Mouse (Mus musculus) embryonic facial prominence, embryonic 12.5 days (tissue): ENCODE data around the gene Edem3. TPM values are rescaled to one million over a fixed set of nuclear protein-coding genes. Genes with fewer than 3 reads are reported as not detected.

Source experiments
- ATAC-seq: fragments of 200-750 bp; cut with Nextera tagmentation; 2 replicates; pipeline ENCODE4 v1.8.0; 2017; ENCODE audit not compliant: insufficient number of reproducible peaks, insufficient read depth, low FRiP score, low TSS enrichment
- H3K27ac ChIP-seq: fragments of 300-500 bp; sonication (generic); 2 replicates; pipeline ENCODE4 v1.5.1; 2016; ENCODE audit warnings: mild to moderate bottlenecking
- H3K27me3 ChIP-seq: fragments of 300-500 bp; sonication (generic); 2 replicates; pipeline ENCODE4 v1.6.1; 2016; ENCODE audit warnings: mild to moderate bottlenecking, moderate library complexity
- H3K36me3 ChIP-seq: fragments of 300-500 bp; sonication (generic); 2 replicates; pipeline ENCODE4 v1.6.1; 2016; ENCODE audit warnings: mild to moderate bottlenecking
- H3K4me1 ChIP-seq: fragments of 300-500 bp; sonication (generic); 2 replicates; pipeline ENCODE4 v1.6.1; 2016
- H3K4me2 ChIP-seq: fragments of 300-500 bp; sonication (generic); replicated peaks from 2 replicates; pipeline ENCODE4 v1.6.1; 2016; ENCODE audit warnings: mild to moderate bottlenecking, moderate library complexity
- H3K4me3 ChIP-seq: fragments of 300-500 bp; sonication (generic); 2 replicates; pipeline ENCODE4 v1.5.1; 2016; ENCODE audit warnings: mild to moderate bottlenecking
- H3K9ac ChIP-seq: fragments of 300-500 bp; sonication (generic); 2 replicates; pipeline ENCODE4 v1.6.1; 2016; ENCODE audit warnings: mild to moderate bottlenecking, moderate library complexity
- H3K9me3 ChIP-seq: fragments of 300-500 bp; sonication (generic); 2 replicates; pipeline ENCODE4 v1.6.1; 2016; ENCODE audit warnings: mild to moderate bottlenecking, moderate library complexity
- WGBS: fragments of 180-500 bp; shearing (Covaris S2); methylation state at CpG from one replicate; pipeline ENCODE4 v1.1.7; 2016; 5-methylcytosine and 5-hydroxymethylcytosine counted together
- polyA plus RNA-seq: library from polyadenylated mRNA; unstranded; fragments of >200 nt; fragmentation: Nextera tagmentation; extraction: Ambion mirVana; gene quantifications from 2 replicates; pipeline ENCODE4 v1.2.1, GENCODE M21; 2016

The Edem3 gene
- polyA plus RNA-seq, 1 experiment from 2014 or later: 27.6 TPM

DNA sequence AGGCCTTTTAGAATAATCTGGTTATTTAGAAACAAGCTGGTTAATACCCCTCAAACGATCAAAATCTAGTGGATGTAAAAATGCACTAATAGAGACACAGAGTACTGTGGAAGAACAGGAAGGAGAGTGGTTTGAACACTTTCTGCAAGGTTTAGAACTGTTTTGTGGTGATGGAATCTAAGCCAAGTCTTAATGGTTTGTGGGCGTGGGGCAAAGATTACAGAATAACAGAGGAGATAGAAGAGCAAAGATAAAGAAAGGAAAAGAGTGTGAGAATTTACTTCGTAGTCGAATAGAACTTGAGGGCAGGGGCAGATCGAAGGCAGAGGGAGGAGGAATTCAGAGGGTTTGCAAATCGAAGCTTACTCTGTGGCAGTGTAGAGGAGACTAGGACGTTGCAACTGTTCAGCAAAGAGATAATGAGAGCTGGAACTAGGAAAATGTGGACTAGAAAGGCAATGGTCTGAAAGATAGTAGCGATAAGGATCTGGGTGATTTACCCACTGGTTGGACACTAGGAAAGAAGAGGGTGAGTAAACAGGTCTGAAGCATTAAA is 1.7 kb upstream of the Edem3 start:
- Histone ChIP-seq H3K4me3 (no peak overlapping the region), H3K4me2 (no peak overlapping the region), H3K36me3 (no peaks in the 10 kb centered on the region), H3K27ac (no peak overlapping the region), H3K4me1 (peaks cover 15% of the 10 kb centered on the region), H3K9ac (no peak overlapping the region), H3K27me3 (no peaks in the 10 kb centered on the region), H3K9me3 (no peaks in the 10 kb centered on the region)
- ATAC-seq: no peak
- 80% methylated on average over 8 of the region's 8 CpGs for WGBS

DNA sequence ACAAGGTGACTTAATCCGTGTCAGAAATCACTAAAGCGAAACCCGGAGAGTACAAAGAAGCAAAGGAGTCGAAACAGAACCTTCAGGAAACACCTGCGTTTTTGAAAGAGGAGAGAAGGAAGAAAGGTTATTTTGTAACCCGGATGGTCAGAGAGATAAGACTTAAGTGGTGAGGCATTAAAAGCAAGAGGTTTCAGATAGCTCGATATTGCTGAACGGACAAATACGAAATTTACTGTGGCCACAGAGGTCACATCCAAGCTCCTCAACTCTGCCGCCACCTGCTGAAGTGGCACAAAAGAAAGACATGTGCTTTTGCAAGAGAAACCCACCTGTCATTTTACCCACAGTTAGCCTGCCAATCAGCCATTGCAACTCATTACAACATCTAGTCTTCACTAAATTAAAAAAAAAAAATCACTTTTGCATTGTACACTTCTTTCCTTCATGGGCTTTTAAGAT is 1.1 kb upstream of the Edem3 start:
- Histone ChIP-seq H3K27ac (no peak overlapping the region), H3K27me3 (no peaks in the 10 kb centered on the region), H3K9me3 (no peaks in the 10 kb centered on the region), H3K4me1 (peaks cover 15% of the 10 kb centered on the region), H3K36me3 (no peaks in the 10 kb centered on the region), H3K4me3 (peak overlapping the region; percentile 99; the same call in 1 of the 2 replicates), H3K9ac (no peak overlapping the region), H3K4me2 (peak overlapping the region; percentile 98)
- no peak for ATAC-seq
- WGBS: 69% methylated on average over 10 of the region's 10 CpGs

DNA sequence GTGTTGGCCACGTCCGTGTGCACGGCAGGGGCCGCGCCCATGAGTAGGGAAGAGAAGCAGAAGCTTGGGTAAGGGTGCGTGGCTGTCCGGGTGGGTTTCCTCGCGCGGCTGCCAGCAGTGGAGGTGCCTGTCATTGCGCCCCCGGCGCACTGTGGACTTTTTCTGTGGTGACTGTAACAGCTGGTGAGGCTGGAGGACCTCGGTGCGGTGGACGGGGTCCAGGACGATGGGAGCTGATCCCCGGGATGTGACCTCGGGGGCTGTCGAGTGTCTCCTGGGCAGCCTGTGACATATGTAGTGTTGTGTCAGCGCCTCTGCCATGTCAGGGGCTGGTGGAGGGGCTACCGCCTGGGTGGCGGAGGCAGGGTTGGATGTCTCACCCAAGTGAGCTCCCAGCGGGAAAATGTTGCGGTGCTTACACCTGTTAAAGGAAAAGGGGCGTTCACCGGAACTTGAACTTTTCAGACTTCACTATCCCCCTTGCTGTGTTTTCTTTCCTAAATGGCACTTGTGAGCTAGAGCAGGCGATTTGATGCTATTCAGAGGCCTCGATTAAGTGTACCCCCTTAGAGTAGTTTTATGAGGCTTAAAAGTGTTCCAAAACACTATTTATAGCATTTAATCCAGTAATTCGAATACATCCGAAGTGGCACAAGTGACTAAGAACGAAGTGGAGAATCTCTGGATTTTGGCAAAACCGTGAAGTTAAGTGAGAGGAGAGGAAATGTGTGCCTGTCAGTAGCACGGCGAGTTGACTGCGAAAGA is 671 bp downstream of the Edem3 start:
- WGBS: 7% methylated on average over 36 of the region's 36 CpGs
- H3K27me3 ChIP-seq: no peaks in the 10 kb centered on the region
- H3K4me1 ChIP-seq: peaks cover 15% of the 10 kb centered on the region
- ATAC-seq: peak; percentile 11; the same call in 1 of the 2 replicates
- peak overlapping the region; percentile 98 for H3K4me2 ChIP-seq
- peak overlapping the region; percentile 78 for H3K9ac ChIP-seq
- no peaks in the 10 kb centered on the region for H3K9me3 ChIP-seq
- peak overlapping the region; percentile 99 for H3K4me3 ChIP-seq
- H3K36me3 ChIP-seq: no peaks in the 10 kb centered on the region
- H3K27ac ChIP-seq: peak overlapping the region; percentile 77

DNA sequence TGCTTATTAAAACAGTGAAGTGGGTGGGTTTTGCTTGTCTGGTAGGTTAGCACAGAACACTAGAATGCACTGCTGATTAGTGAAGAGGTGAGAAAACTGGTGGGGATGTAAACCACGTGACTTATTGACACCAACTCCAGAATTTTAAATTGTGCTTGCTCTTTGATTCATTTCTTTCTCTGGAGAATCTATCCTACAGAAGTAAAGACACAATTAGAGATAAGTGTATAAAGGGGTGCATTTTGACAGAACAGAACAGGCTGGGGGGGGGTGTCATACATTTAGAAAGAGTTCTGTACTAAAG is 1.2 kb downstream of the Edem3 start:
- no peaks in the 10 kb centered on the region for H3K9me3 ChIP-seq
- 0 out of 2 replicates have a peak, but pooled peaks cover 3% of the 10 kb centered on the region for H3K36me3 ChIP-seq
- H3K4me3 ChIP-seq: peak overlapping the region; percentile 99
- no peak overlapping the region for H3K27ac ChIP-seq
- peaks cover 15% of the 10 kb centered on the region for H3K4me1 ChIP-seq
- H3K4me2 ChIP-seq: peak overlapping the region; percentile 98
- no peak overlapping the region for H3K9ac ChIP-seq
- WGBS: 35% methylated on average over 1 of the region's 1 CpGs
- H3K27me3 ChIP-seq: no peaks in the 10 kb centered on the region
- no peak for ATAC-seq

DNA sequence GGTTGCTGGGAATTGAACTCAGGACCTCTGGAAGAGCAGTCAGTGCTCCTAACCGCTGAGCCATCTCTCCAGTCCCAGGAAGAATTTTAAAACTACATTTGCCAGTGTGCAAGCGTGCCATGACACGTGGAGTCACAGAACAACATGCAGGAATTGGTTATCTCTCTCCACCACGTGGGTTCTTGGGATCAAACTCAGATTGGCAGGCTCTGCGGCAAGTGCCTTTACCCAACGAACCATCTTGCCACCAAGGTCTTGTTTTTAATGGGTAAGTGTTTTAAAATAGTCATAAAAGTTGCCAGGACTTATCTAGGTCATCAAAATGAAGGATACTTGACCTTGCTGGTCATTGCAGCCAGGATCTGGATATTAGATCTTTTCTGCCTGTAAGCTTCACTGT is 3.1 kb downstream of the Edem3 start:
- no peak for ATAC-seq
- no peak overlapping the region for H3K4me3 ChIP-seq
- no peaks in the 10 kb centered on the region for H3K27me3 ChIP-seq
- H3K4me1 ChIP-seq: peaks cover 20% of the 10 kb centered on the region
- no peak overlapping the region for H3K27ac ChIP-seq
- H3K9me3 ChIP-seq: no peaks in the 10 kb centered on the region
- H3K9ac ChIP-seq: no peak overlapping the region
- WGBS: 91% methylated on average over 6 of the region's 6 CpGs
- 0 out of 2 replicates have a peak, but pooled peaks cover 4% of the 10 kb centered on the region for H3K36me3 ChIP-seq
- H3K4me2 ChIP-seq: no peak overlapping the region

DNA sequence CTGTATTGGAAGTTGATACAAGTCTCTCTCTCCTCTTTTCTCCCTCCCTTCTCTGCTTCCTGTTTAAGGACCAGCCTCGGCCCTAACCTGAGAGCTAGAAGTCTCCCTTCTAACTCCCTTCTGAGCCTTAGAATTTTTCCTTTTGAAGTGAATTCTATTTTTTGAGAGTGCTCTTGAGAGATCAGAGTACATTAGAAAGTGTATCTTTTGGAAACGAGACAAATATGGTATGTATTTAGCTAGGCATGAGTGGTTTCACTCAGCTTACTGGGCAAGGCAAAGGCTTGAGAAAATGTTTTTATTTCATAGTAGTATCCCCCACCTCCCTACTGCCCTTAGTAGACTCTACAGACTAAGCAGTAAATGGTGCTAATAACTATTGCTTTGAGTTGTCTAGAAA is 3.8 kb downstream of the Edem3 start:
- ATAC-seq: no peak
- H3K4me1 ChIP-seq: peaks cover 23% of the 10 kb centered on the region
- WGBS: 33% methylated on average over 2 of the region's 2 CpGs
- peak overlapping the region; percentile 46 for H3K27ac ChIP-seq
- H3K9me3 ChIP-seq: no peaks in the 10 kb centered on the region
- H3K4me2 ChIP-seq: no peak overlapping the region
- H3K27me3 ChIP-seq: no peaks in the 10 kb centered on the region
- H3K9ac ChIP-seq: no peak overlapping the region
- no peak overlapping the region for H3K4me3 ChIP-seq
- H3K36me3 ChIP-seq: 0 out of 2 replicates have a peak, but pooled peaks cover 4% of the 10 kb centered on the region

DNA sequence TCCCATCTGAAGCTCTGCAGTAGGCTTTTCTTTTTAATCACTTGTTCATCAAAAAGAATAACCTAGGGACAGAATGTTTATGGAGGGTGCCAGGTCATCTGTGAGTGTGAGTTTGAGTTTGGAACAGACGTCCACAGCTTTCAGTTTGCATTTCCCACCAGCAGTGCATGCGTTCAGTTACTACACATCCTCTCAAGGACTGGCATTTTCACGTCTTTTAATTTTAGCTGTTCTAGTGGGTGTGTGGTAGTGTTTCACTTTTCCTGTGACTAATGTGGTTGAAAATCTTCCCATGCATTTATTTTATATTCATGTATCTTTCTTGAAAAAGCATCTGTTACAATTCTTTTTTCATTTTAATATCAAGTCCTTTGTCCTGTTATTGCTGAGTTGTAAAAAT is 9.1 kb downstream of the Edem3 start:
- Histone ChIP-seq H3K4me2 (no peak overlapping the region), H3K9ac (no peak overlapping the region), H3K36me3 (0 out of 2 replicates have a peak, but pooled peaks cover 8% of the 10 kb centered on the region), H3K4me1 (peaks cover 8% of the 10 kb centered on the region; the same call in 1 of the 2 replicates), H3K4me3 (no peak overlapping the region), H3K27me3 (no peaks in the 10 kb centered on the region), H3K27ac (no peak overlapping the region), H3K9me3 (no peaks in the 10 kb centered on the region)
- ATAC-seq: no peak
- WGBS: 47% methylated on average over 3 of the region's 3 CpGs

DNA sequence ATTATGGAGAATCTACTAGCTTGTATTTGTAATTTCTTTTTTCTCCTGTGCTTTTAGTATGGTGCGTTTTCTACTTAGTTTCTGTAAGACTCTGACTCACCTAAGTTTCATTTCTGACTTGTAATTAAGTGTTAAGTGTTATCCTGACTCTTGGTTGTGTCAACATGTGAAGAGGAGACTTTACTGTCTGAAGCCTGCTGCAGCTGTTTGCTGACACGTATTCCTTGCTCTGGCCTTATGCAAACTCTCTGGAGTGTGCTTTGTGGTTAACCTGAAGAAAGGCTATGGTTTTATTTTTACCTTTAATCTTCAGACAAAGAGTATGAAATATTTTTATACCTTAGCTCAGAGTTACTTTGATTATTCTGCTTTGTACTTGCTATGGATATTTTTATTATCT is 11.0 kb downstream of the Edem3 start:
- Histone ChIP-seq H3K9me3 (no peaks in the 10 kb centered on the region), H3K9ac (no peak overlapping the region), H3K4me1 (peaks cover 8% of the 10 kb centered on the region; the same call in 1 of the 2 replicates), H3K4me3 (no peak overlapping the region), H3K36me3 (peaks cover 7% of the 10 kb centered on the region; the same call in 1 of the 2 replicates), H3K27ac (no peak overlapping the region), H3K27me3 (no peaks in the 10 kb centered on the region), H3K4me2 (no peak overlapping the region)
- WGBS: 82% methylated on average over 2 of the region's 2 CpGs
- ATAC-seq: no peak

DNA sequence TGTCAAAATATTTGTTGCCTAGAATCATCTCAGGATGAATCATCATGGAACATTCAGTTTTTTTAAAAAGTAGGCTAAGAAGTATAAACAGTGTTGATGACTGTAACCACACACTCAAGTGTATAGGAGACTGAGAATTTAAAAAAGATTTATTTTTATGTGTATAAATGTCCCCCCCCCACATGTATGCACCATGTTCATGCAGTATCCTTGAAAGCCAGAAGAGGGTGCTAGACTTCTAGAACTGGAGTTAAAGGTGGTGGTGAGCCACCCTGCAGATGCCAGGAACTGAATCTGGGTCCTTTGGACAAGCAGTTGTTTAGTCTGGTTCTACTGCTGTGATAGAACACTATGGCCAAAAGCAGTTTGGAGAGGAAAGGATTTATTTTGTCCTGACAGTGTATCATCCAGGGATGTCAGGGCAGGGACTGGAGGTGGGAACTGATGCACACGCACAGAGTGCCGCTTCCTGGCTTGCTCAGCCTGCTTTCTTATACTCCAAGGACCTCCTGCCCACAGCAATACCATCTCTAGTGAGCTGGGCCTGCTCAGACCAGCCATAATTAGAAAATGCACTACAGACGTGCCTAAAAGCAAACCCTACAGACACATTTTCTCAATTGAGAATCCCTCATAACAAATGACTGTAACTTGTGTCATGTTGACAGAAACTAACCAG is 11.9 kb downstream of the Edem3 start:
- H3K27ac ChIP-seq: no peak overlapping the region
- 67% methylated on average over 3 of the region's 3 CpGs for WGBS

DNA sequence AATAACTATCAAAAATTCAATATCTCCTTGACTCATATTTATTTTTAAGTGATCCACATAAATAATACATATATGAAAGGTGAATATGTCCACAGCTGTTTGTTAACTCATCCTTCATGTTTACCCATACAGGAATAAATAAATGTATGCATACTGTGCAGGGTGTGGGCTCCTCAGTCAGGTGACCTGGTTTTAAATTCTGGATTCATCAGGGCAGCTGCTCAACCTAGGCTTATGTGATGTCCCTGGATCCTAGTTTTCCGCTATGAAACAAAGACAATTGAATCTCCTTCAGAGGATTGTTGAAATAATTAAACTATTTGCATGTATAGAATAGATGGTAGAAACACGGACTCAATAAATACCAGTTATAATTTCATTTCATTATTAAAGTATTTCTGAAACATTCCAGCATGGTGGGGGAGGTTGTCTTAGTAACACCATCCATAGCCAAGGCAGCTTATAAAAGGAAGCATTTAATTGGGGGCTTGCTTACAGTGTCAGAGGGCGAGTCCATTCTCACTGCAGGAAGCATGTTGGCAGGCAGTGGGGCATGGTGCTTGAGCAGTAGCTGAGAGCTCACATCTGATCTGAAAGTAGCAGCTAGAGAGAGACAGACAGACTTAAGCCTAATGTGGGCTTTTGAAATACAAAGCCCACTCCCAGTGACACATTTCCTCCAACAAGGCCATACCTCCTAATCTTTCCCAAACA is 14.2 kb downstream of the Edem3 start:
- no peaks in the 10 kb centered on the region for H3K27me3 ChIP-seq
- H3K27ac ChIP-seq: no peak overlapping the region
- no peaks in the 10 kb centered on the region for H3K4me1 ChIP-seq
- no peak overlapping the region for H3K4me3 ChIP-seq
- H3K9me3 ChIP-seq: no peaks in the 10 kb centered on the region
- H3K9ac ChIP-seq: no peak overlapping the region
- H3K4me2 ChIP-seq: no peak overlapping the region
- 73% methylated on average over 3 of the region's 3 CpGs for WGBS
- peaks cover 12% of the 10 kb centered on the region; the same call in 1 of the 2 replicates for H3K36me3 ChIP-seq
- ATAC-seq: no peak

More for the DNA sequence above, 11.9 kb downstream of the Edem3 start:
- Histone ChIP-seq H3K9ac (no peak overlapping the region), H3K36me3 (peaks cover 9% of the 10 kb centered on the region; the same call in 1 of the 2 replicates), H3K4me1 (peaks cover 8% of the 10 kb centered on the region; the same call in 1 of the 2 replicates), H3K4me2 (no peak overlapping the region), H3K27me3 (no peaks in the 10 kb centered on the region), H3K9me3 (no peaks in the 10 kb centered on the region), H3K4me3 (no peak overlapping the region)
- ATAC-seq: no peak

DNA sequence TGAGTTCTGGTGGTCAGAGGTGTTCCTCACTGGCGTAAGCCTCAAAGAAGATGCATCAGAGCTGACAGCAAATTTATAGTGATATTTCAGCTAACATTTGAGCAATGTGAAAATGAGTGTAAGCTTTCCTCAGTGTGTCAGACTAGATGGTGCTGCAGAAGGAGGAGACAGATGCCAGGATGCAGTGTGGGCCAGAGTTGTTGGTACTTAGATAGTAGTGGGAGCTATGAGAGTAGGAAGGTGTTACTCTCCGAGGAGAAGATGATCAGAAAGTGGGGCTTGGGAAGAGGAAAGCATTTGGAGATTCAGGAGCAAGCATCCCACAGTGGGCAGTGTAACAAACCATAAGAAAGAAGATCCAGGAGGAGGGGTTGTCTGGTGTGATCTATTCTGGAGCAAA is 22.4 kb downstream of the Edem3 start:
- ATAC-seq: no peak
- WGBS: 90% methylated on average over 2 of the region's 2 CpGs
- no peaks in the 10 kb centered on the region for H3K4me1 ChIP-seq
- no peaks in the 10 kb centered on the region for H3K27me3 ChIP-seq
- no peak overlapping the region for H3K27ac ChIP-seq
- no peak overlapping the region for H3K4me2 ChIP-seq
- no peaks in the 10 kb centered on the region for H3K9me3 ChIP-seq
- H3K9ac ChIP-seq: no peak overlapping the region
- peaks cover 42% of the 10 kb centered on the region for H3K36me3 ChIP-seq
- H3K4me3 ChIP-seq: no peak overlapping the region
